Mouse (Mus musculus): ENCODE measurements at regions not wholly inside any gene's neighbourhood (a gene's known extent, or its start where the extent isn't known, plus 50 kb on each side); places are given as distances from the start of the nearest gene placed in this dataset.
A peak's percentile ranks its signal among the peaks of the same experiment; 100 is the strongest.

DNA sequence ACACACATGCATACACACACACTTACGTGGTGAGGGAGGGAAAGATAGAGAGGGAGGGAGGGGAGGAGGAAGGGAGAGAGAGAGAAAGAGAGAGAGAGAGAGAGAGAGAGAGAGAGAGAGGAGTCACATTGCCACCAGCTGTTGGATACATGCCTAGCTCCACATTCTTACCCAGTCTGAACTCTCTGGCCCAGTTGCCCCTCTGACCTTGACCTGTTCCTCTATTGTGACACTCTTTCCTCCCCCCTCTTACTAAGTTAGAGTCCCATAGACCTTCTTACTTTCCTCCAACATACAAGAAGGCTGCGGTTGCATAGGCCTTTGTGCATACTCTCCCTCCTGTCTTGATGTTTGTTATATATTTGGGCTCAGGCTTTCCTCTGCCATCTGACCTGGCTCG lies 211.7 kb upstream of the Kazn start:
- intact Hi-C loops (cut with DNase I) = no loop called here
- DNase-seq (ENCODE audit: low spot score in 2 of 2) = no peak

- intact Hi-C loops (cut with DNase I) = no loop called here
Observed at GRCm38 (mm10) chr4:142449713-142450112, 210.5 kb upstream of the Kazn start.

DNA sequence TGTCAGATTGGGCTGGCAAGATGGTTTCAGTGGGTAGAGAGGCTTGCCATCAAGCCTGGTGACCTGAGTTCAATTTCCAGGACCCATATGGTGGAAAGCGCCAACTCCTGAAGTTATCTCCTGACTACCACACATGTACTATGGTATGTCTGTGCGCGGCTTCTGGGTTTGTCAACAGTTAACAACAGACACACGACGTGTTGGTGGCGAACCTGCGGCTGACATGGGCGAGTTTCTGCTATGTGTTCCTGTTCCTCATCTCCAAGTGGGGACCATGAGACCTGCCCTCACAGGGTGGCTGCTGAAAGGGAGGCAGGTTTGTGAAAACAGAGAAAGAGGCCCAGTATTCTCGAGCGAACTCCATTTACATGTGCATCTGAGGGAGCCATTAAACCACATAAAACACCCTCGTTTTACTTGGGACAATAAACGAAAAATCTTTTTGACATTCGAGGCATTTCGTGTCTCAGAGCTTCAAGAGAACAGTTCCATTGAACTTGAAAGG lies 210.0 kb upstream of the Kazn start:
- no peak for DNase-seq (ENCODE audit: low spot score in 2 of 2)
- intact Hi-C loops (cut with DNase I) = no loop called here

More at GRCm38 (mm10) chr4:142449713-142450112, 210.5 kb upstream of the Kazn start:
- no peak for DNase-seq (ENCODE audit: low spot score in 2 of 2)

DNA sequence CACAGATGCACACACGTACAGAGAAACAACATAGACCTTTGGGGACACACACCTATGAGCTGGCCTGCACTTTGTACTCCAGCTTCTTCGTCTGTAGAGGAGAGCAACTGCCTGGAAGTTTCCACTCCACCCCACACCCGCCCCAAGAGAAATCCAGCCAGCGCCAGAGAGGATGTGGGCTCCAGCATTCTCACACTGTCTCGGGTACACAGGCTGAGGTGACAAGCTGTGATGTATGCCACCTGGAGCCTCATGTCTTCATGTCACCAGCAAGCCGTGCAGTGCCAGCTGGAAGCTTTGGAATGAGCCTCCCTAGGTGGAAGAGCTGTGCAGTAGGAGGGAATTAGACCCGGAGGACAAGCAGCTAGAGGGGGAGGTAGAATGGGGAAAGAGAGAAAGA lies 208.3 kb upstream of the Kazn start:
- intact Hi-C loops (cut with DNase I) = loop anchor here (2.0 kb wide), 1 partner anchor 35 kb away; no protein-coding TSS in a partner anchor
- DNase-seq (ENCODE audit: low spot score in 2 of 2) = peak; percentile 65 to 92

DNA sequence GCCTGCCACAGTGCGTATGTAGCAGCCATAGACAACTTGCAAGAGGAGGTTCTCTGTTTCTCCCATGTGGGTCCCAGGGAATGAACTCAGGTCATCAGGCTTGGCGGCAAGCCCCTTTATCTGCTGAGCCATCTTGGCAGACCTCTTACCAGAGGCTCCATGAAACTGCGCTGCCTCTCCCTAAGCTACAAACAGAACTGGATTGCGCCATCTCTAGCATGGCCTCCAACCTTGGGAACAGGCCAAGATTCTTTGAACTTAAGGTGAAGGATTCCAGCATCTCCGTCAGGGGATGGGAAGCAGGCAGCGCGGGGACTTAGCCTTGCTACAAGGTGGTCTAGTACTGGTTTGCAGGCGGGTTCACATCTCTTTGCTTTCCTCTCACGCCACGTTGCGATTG lies 201.8 kb upstream of the Kazn start:
- intact Hi-C loops (cut with DNase I) = no loop called here
- no peak for DNase-seq (ENCODE audit: low spot score in 2 of 2)

DNA sequence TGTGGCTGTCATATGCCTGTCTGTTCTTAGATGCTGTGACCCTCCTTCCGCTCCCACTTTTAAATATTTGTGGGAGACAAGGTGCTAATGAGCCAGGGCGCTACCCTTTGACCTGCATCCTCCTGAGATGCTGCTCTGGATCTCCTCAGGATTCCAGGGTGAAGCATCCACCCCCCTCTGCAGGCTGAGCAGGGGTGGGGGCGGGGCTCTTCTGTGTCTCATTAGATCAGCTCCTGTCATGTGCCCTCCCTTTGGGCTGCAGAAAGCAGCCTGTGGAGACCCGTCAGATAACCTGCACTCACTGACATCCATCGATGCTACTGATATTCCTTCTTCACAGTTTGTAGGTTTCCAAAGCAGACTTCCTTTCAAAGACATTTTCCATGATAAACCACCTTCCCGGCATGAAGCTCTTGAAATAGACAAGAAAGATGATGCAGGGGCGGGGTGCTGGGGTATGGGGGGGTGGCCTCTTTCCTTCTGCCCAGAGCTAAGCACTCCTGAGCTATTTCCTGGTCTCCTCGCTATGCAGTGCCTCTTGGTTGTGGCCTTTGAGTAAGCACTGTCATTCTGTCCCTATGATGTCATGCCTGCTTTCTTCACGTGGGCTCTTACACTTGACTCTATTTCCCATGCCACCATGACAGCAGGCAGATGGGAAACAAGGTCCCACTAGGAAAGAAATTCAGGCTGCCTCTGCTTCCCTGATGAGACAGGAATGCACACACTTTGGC lies 200.4 kb upstream of the Kazn start:
- peak in 1 of 2 experiments; percentile 59 for DNase-seq (ENCODE audit: low spot score in 2 of 2)
- intact Hi-C loops (cut with DNase I) = no loop called here

GRCm38 (mm10) chr4:142424596-142424995 lies 185.4 kb upstream of the Kazn start:
- intact Hi-C loops (cut with DNase I) = no loop called here
- DNase-seq (ENCODE audit: low spot score in 2 of 2) = no peak

DNA sequence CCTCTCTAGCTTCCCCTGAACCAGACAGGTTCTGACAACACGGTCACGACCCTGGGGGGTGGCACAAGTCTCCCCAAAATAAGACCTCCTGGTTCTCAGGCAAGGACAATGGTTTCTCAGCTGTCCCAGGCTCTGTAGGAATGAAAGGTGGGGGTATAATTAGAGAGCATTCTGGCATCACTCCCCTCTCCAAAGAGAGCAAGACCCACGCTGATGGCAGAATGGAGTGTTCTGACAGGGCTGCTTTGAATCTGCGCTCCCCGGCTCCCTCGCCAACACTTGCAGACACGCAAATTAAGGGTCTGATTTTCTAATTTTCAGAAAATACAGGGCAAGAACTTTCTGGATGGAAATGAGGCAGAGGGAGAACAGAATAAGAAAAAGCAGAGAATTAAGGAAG lies 181.2 kb upstream of the Kazn start:
- no peak for DNase-seq (ENCODE audit: low spot score in 2 of 2)
- intact Hi-C loops (cut with DNase I) = no loop called here

DNA sequence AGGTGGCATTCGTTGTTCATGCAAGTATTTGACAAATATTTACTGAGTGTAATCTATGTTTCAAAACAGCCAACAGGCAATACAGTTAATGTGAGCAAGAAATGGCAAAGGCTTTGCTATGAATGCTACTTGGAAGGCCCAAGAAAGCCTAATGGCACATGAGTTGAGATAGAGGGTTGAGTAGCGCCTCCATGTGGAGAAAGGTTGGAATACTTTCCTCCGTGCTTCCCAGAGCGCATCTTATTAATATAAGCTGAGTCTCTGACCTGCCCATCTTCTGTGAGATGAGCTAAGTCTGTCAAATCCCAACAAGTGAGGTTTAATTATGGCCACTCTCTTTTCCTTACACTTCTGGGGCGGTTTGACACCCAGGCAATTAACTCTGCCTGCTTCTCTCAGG lies 175.7 kb upstream of the Kazn start:
- no peak for DNase-seq (ENCODE audit: low spot score in 2 of 2)
- intact Hi-C loops (cut with DNase I) = loop anchor here (10.0 kb wide), 1 partner anchor 60 kb away; no protein-coding TSS in a partner anchor

GRCm38 (mm10) chr4:142411792-142412191 lies 172.6 kb upstream of the Kazn start:
- DNase-seq (ENCODE audit: low spot score in 2 of 2) = no peak
- intact Hi-C loops (cut with DNase I) = loop anchor here (2.0 to 10.0 kb wide), 2 partner anchors 35 to 63 kb away; no protein-coding TSS in a partner anchor

DNA sequence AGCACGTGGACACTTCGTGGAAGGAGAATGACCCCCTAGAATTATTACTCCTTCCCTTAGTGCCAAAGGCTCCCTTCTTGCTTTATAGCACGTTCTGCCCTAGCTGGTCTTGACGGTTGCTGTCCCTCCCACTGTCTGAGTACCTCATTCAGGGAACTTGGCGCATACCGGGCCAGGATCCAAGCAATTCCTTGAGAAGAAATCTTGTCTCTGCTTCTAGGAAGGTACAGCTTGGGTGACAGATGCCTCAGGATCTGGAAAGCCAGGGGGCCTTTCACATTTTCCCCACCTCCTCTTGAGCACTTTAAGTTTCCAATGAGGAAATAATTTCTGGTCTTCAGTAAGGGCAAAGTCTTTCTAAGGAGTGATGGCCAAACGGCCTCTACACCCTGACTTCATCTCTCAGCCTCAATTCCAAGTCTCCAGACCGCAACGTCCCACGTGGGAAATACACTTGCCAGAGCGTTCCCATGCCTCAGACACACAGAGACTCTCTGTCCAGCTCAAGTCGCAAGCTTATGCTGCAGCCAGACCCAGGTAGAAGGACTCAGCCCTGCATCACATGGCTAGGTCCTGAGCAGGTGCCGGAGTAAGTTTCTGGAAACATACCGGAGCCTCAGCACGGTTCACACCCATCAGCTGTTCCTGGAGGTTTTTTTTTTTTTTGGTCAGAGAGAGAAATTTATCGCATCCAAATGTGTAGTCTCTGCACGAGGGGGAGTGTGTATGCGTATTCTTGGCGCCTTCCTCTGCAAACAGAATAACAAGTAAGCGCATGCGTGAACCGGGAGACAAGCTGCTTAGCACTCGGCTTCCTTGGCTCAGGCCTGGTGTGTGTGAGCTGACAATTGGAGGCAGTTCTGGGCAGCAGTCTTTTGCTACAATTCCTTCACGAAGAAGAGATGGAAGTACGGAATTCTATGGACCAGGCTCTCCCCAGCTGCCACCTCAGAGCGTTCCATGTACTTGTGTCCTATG lies 171.7 kb upstream of the Kazn start:
- intact Hi-C loops (cut with DNase I) = loop anchor here (10.0 kb wide), 1 partner anchor 64 kb away; no protein-coding TSS in a partner anchor
- peak; percentile 83 to 95 for DNase-seq (ENCODE audit: low spot score in 2 of 2)

DNA sequence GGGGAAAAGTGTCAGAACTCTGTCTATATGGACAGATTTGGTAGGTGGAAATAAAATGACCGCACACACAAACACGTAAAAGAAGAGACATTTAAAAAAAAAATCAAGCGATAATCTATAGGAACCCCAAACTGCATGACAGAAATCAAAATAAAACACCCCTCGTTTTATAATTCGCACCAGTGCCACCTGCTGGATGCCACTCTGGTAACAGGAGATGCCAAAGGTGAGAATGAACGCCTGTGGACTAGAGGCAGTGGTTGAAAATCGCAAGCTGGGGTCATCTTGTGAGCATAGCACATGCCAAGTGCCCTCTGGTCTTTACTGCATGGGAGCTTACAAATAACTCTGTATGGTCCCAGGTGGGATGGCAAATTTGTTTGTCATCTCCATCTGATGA lies 158.7 kb upstream of the Kazn start:
- intact Hi-C loops (cut with DNase I) = no loop called here

GRCm38 (mm10) chr4:142392924-142393323 lies 153.7 kb upstream of the Kazn start:
- peak; percentile 69 to 74 for DNase-seq (ENCODE audit: low spot score in 2 of 2)
- intact Hi-C loops (cut with DNase I) = loop anchor here (5.0 kb wide), 1 partner anchor 489 kb away; no protein-coding TSS in a partner anchor

More for the DNA sequence above, 158.7 kb upstream of the Kazn start:
- no peak for DNase-seq (ENCODE audit: low spot score in 2 of 2)

- intact Hi-C loops (cut with DNase I) = loop anchor here (5.0 kb wide), 1 partner anchor 492 kb away; no protein-coding TSS in a partner anchor
- peak; percentile 45 to 84 for DNase-seq (ENCODE audit: low spot score in 2 of 2)
Observed at GRCm38 (mm10) chr4:142390531-142391195, 151.5 kb upstream of the Kazn start.

GRCm38 (mm10) chr4:142388476-142388875 lies 149.3 kb upstream of the Kazn start:
- intact Hi-C loops (cut with DNase I) = no loop called here
- no peak for DNase-seq (ENCODE audit: low spot score in 2 of 2)

- intact Hi-C loops (cut with DNase I) = no loop called here
- DNase-seq (ENCODE audit: low spot score in 2 of 2) = no peak
Observed at GRCm38 (mm10) chr4:142381168-142381567, 142.0 kb upstream of the Kazn start.

GRCm38 (mm10) chr4:142378452-142378851 lies 139.3 kb upstream of the Kazn start:
- intact Hi-C loops (cut with DNase I) = no loop called here
- no peak for DNase-seq (ENCODE audit: low spot score in 2 of 2)

- intact Hi-C loops (cut with DNase I) = no loop called here
- DNase-seq (ENCODE audit: low spot score in 2 of 2) = no peak
Observed at GRCm38 (mm10) chr4:142367774-142368173, 128.6 kb upstream of the Kazn start.

GRCm38 (mm10) chr4:142362071-142362470 lies 122.9 kb upstream of the Kazn start:
- intact Hi-C loops (cut with DNase I) = no loop called here

GRCm38 (mm10) chr4:142358866-142359265 lies 119.7 kb upstream of the Kazn start:
- DNase-seq (ENCODE audit: low spot score in 2 of 2) = no peak
- intact Hi-C loops (cut with DNase I) = no loop called here

More at GRCm38 (mm10) chr4:142362071-142362470, 122.9 kb upstream of the Kazn start:
- DNase-seq (ENCODE audit: low spot score in 2 of 2) = no peak
